Mouse (Mus musculus) liver, adult 2 months (tissue): ENCODE results near the gene Gm42906. TPM values are rescaled to one million over a fixed set of nuclear protein-coding genes. Genes with fewer than 3 reads are reported as not detected.

ENCODE experiments used
- DNase-seq: peaks from one replicate; pipeline ENCODE4 v3.0.0-alpha.2; 2011; ENCODE audit warnings: low read depth, low spot score; ENCODE audit errors: extremely low read depth
- H3K27ac ChIP-seq: fragments of 200-500 bp; replicated peaks from 2 replicates; pipeline ENCODE4 v1.5.1; 2012; ENCODE audit warnings: low read depth, mild to moderate bottlenecking, control low read depth, inconsistent platforms, low read length; ENCODE audit not compliant: insufficient read depth
- H3K27me3 ChIP-seq: fragments of 200-500 bp; 2 replicates; pipeline ENCODE4 v1.6.1; 2012; ENCODE audit warnings: mild to moderate bottlenecking, moderate library complexity, low read length, inconsistent platforms; ENCODE audit not compliant: control insufficient read depth, insufficient read depth
- H3K36me3 ChIP-seq: fragments of 200-500 bp; 2 replicates; pipeline ENCODE4 v1.6.1; 2012; ENCODE audit warnings: low read length, inconsistent platforms; ENCODE audit not compliant: control insufficient read depth, insufficient read depth
- H3K4me1 ChIP-seq: fragments of 200-500 bp; 2 replicates; pipeline ENCODE4 v1.6.1; 2011; ENCODE audit warnings: low read length; ENCODE audit not compliant: control insufficient read depth, insufficient read depth
- H3K4me3 ChIP-seq: fragments of 200-500 bp; 2 replicates; pipeline ENCODE4 v1.5.1; 2011; ENCODE audit warnings: low read depth, mild to moderate bottlenecking, control low read depth, low read length, moderate library complexity; ENCODE audit not compliant: insufficient read depth
- H3K79me2 ChIP-seq: fragments of 200-500 bp; 2 replicates; pipeline ENCODE4 v1.6.1; 2012; ENCODE audit warnings: inconsistent platforms, mild to moderate bottlenecking, low read length, moderate library complexity; ENCODE audit not compliant: control insufficient read depth, insufficient read depth
- H3K9ac ChIP-seq: fragments of 200-500 bp; 2 replicates; pipeline ENCODE4 v1.6.1; 2012; ENCODE audit warnings: low read depth, mild to moderate bottlenecking, control low read depth, inconsistent platforms, low read length
- CTCF ChIP-seq: fragments of 200-500 bp; IDR thresholded peaks from 2 replicates; pipeline ENCODE4 v1.5.1; 2011; ENCODE audit warnings: low read depth, low read length, control low read depth
- POLR2A ChIP-seq: fragments of 200-500 bp; IDR thresholded peaks from 2 replicates; pipeline ENCODE4 v1.6.1; 2011; ENCODE audit warnings: low read length, control low read depth; ENCODE audit not compliant: insufficient read depth; ENCODE audit errors: extremely low read depth
- WGBS: fragments of 180-500 bp; shearing (Covaris S2); methylation state at CpG from one replicate; pipeline ENCODE4 v1.1.7; 2018; 5-methylcytosine and 5-hydroxymethylcytosine counted together
- polyA plus RNA-seq: library from polyadenylated mRNA; depleted of rRNA; stranded (reverse); fragments of >200 nt; gene quantifications from 2 replicates; pipeline ENCODE4 v1.2.3, GENCODE M21; 2012
- total RNA-seq: library from RNA; depleted of rRNA; stranded (reverse); fragments of >200 nt; gene quantifications from 2 replicates; pipeline ENCODE4 v1.2.3, GENCODE M21; 2014

Gm42906 gene
- total and polyA plus RNA-seq, 2 experiments: not detected

DNA sequence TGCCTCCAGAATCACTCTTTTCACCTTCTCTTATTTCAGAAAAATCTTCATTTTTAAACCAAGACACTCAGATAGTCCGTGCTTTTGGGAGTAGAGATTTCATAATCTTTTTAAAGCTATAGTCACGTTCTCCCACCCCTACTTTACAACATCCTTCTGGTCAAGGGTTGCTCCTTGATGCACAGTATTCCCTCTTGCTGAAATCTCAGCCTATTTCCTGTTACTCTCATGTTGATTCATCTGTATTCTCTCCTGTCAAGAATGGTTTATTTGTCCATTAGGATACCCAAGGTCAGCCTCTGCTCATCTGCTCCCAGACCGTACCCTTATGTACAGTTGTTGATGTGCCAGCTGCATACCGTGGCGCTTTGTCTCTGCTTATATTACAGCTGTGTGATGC is 284.0 kb downstream of the Gm42906 start:
- H3K36me3 ChIP-seq: no peaks in the 10 kb centered on the region
- peak overlapping the region; percentile 87 for H3K27ac ChIP-seq
- no peak overlapping the region for H3K9ac ChIP-seq
- H3K4me1 ChIP-seq: peaks cover 36% of the 10 kb centered on the region
- H3K79me2 ChIP-seq: peaks cover 26% of the 10 kb centered on the region; the same call in 1 of the 2 replicates
- no peak for DNase-seq
- TF ChIP-seq POLR2A (no peak), CTCF (no peak)
- 45% methylated on average over 5 of the region's 5 CpGs for WGBS
- H3K4me3 ChIP-seq: no peak overlapping the region
- H3K27me3 ChIP-seq: no peaks in the 10 kb centered on the region

- Histone ChIP-seq H3K4me1 (peaks cover 37% of the 10 kb centered on the region), H3K27ac (peak overlapping the region; percentile 87), H3K9ac (peak overlapping the region; percentile 33), H3K4me3 (no peak overlapping the region), H3K36me3 (no peaks in the 10 kb centered on the region), H3K79me2 (peaks cover 22% of the 10 kb centered on the region; the same call in 1 of the 2 replicates), H3K27me3 (no peaks in the 10 kb centered on the region)
- 19% methylated on average over 11 of the region's 11 CpGs for WGBS
- TF ChIP-seq POLR2A (no peak), CTCF (no peak)
- DNase-seq: no peak
These were observed 285.0 kb downstream of the Gm42906 start for GRCm38 (mm10) chr5:151142671-151143601.

GRCm38 (mm10) chr5:151142241-151142640 is 285.7 kb downstream of the Gm42906 start:
- TF ChIP-seq POLR2A (no peak), CTCF (peak; percentile 67)
- no peaks in the 10 kb centered on the region for H3K27me3 ChIP-seq
- peak; percentile 99 for DNase-seq
- WGBS: 8% methylated on average over 5 of the region's 5 CpGs
- peak overlapping the region; percentile 34; the same call in 1 of the 2 replicates for H3K9ac ChIP-seq
- H3K79me2 ChIP-seq: peaks cover 22% of the 10 kb centered on the region; the same call in 1 of the 2 replicates
- H3K27ac ChIP-seq: peak overlapping the region; percentile 78
- H3K4me1 ChIP-seq: peaks cover 38% of the 10 kb centered on the region
- no peak overlapping the region for H3K4me3 ChIP-seq
- no peaks in the 10 kb centered on the region for H3K36me3 ChIP-seq

DNA sequence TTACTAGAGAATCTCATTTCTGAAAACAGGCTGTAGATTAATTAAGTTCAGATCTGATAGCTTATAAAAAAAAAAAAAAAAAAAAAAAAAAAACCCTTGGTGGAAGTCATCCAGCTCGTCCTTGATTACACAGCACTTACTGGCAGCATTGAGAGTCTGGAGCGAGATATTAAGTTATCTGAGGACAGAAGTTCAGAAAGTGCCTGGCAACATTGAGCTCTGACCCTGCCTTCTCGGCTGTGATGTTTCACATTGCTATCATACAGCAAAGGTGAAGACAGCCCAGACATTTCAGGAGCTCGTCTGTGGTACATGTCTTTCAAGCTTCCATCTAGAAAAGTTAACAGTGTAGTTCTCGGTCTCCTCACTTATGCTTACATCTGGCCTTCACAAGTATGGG is 290.1 kb downstream of the Gm42906 start:
- WGBS: 20% methylated on average over 5 of the region's 5 CpGs

GRCm38 (mm10) chr5:151137311-151137710 is 290.7 kb downstream of the Gm42906 start:
- no peak overlapping the region for H3K4me3 ChIP-seq
- TF ChIP-seq CTCF: no peak
- TF ChIP-seq POLR2A: no peak
- peaks cover 40% of the 10 kb centered on the region; the same call in 1 of the 2 replicates for H3K79me2 ChIP-seq
- H3K4me1 ChIP-seq: peaks cover 26% of the 10 kb centered on the region
- H3K9ac ChIP-seq: no peak overlapping the region
- no peak overlapping the region for H3K27ac ChIP-seq
- no peak for DNase-seq
- no peaks in the 10 kb centered on the region for H3K27me3 ChIP-seq
- 91% methylated on average over 4 of the region's 4 CpGs for WGBS
- H3K36me3 ChIP-seq: no peaks in the 10 kb centered on the region

More for the DNA sequence above, 290.1 kb downstream of the Gm42906 start:
- Histone ChIP-seq H3K9ac (no peak overlapping the region), H3K27me3 (no peaks in the 10 kb centered on the region), H3K79me2 (peaks cover 37% of the 10 kb centered on the region; the same call in 1 of the 2 replicates), H3K27ac (peak overlapping the region; percentile 41), H3K36me3 (no peaks in the 10 kb centered on the region), H3K4me1 (peaks cover 29% of the 10 kb centered on the region), H3K4me3 (no peak overlapping the region)
- TF ChIP-seq CTCF (no peak), POLR2A (no peak)
- peak; percentile 76 for DNase-seq

- no peaks in the 10 kb centered on the region for H3K36me3 ChIP-seq
- 67% methylated on average over 6 of the region's 6 CpGs for WGBS
- H3K4me3 ChIP-seq: no peak overlapping the region
- H3K27me3 ChIP-seq: no peaks in the 10 kb centered on the region
- H3K27ac ChIP-seq: peak overlapping the region; percentile 61
- no peak for DNase-seq
- H3K79me2 ChIP-seq: peaks cover 40% of the 10 kb centered on the region; the same call in 1 of the 2 replicates
- TF ChIP-seq POLR2A: no peak
- TF ChIP-seq CTCF: no peak
- H3K4me1 ChIP-seq: peaks cover 20% of the 10 kb centered on the region
- H3K9ac ChIP-seq: no peak overlapping the region
These were observed 292.0 kb downstream of the Gm42906 start for GRCm38 (mm10) chr5:151135965-151136364.
